Mouse (Mus musculus): ENCODE results near the gene Ppm1h. TPM values are rescaled to one million over a fixed set of nuclear protein-coding genes. Genes with fewer than 3 reads are reported as not detected.

Gene Ppm1h
- polyA plus RNA-seq, 1 experiment, result 34.2 TPM

DNA sequence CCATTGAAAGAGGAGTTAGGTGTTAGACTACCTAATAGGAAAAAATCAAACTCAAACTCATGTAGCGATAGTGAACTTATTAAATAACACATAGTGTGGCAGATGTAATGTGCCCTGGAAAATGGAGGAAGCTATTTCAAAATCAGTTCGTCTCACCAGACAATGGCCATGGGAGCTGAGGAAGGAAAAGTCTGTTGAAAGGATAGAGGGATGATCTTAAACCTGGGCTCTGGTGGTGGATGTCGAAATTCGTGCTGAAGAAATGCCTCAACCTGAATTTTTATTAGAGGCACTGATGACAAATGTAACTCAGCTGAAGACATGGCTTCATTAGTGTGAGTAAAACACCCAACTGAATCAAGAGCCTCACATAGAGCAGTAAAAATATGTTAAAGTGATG, 6.5 kb upstream of the Ppm1h start:
- no peaks in the 10 kb centered on the region for H3K4me1 ChIP-seq (ENCODE audit: control insufficient read depth, insufficient read depth, low read length)
- no peak overlapping the region for H3K27ac ChIP-seq (ENCODE audit: insufficient read depth, low read length)
- H3K4me3 ChIP-seq (ENCODE audit: insufficient read depth, low read length), result no peak overlapping the region
- TF ChIP-seq POLR2A (IDR thresholded peaks at IDR 0.05; ENCODE audit: extremely low read depth, insufficient read depth, low read length) (no peak), CTCF (IDR thresholded peaks at IDR 0.05; ENCODE audit: extremely low read depth, insufficient read depth, low read length) (no peak)

DNA sequence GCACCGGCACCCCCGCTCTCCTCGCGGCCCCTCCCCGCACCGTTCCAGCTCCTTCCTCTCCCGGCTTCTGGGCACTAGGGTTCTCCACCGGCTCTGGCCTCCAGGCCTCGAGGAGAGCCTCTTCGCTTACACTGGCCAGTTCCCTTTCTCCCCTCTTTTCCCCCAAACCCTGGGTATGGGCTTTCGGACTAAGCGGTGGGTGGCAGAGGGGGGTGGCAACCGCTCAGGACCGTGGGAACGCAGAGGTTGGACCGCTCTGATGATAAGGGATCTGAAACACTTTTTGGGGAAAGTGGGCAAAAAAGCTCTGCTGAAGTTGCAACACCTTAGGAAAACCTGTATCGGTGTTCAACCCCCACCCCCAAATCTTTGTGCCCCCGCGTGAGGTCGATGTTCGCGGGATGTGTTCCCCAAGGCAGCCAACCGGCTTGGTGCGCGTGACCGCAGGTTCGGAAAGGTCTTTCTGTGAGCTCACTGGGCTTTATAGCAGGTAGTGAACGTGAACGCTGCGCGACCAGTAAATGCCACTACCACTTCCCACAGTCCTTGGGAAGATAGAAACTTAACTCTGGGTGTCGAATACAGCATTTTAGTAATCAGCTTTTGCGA, 979 bp downstream of the Ppm1h start:
- H3K27ac ChIP-seq (ENCODE audit: insufficient read depth, low read length), result peak overlapping the region; percentile 39
- no peak for TF ChIP-seq CTCF (IDR thresholded peaks at IDR 0.05; ENCODE audit: extremely low read depth, insufficient read depth, low read length)
- TF ChIP-seq POLR2A (IDR thresholded peaks at IDR 0.05; ENCODE audit: extremely low read depth, insufficient read depth, low read length), result no peak
- H3K4me3 ChIP-seq (ENCODE audit: insufficient read depth, low read length), result peak overlapping the region; percentile 89
- H3K4me1 ChIP-seq (ENCODE audit: control insufficient read depth, insufficient read depth, low read length), result no peaks in the 10 kb centered on the region; the same call in 1 of the 2 replicates

GRCm38 (mm10) chr10:122680387-122681084, 2.0 kb downstream of the Ppm1h start:
- H3K4me3 ChIP-seq (ENCODE audit: insufficient read depth, low read length), result peak overlapping the region; percentile 89
- H3K4me1 ChIP-seq (ENCODE audit: control insufficient read depth, insufficient read depth, low read length), result no peaks in the 10 kb centered on the region; the same call in none of the 2 replicates
- 0 out of 2 replicates have a peak, but pooled peaks have one; percentile 13 for TF ChIP-seq POLR2A (IDR thresholded peaks at IDR 0.05; ENCODE audit: extremely low read depth, insufficient read depth, low read length)
- TF ChIP-seq CTCF (IDR thresholded peaks at IDR 0.05; ENCODE audit: extremely low read depth, insufficient read depth, low read length), result no peak
- peak overlapping the region; percentile 27; the same call in 1 of the 2 replicates for H3K27ac ChIP-seq (ENCODE audit: insufficient read depth, low read length)

GRCm38 (mm10) chr10:122681085-122681408, 2.5 kb downstream of the Ppm1h start:
- peak overlapping the region; percentile 89; the same call in 1 of the 2 replicates for H3K4me3 ChIP-seq (ENCODE audit: insufficient read depth, low read length)

GRCm38 (mm10) chr10:122683819-122684330, 5.3 kb downstream of the Ppm1h start:
- TF ChIP-seq CTCF (IDR thresholded peaks at IDR 0.05; ENCODE audit: extremely low read depth, insufficient read depth, low read length), result no peak
- no peak for TF ChIP-seq POLR2A (IDR thresholded peaks at IDR 0.05; ENCODE audit: extremely low read depth, insufficient read depth, low read length)
- Histone ChIP-seq H3K27ac (ENCODE audit: insufficient read depth, low read length) (no peak overlapping the region), H3K4me1 (ENCODE audit: control insufficient read depth, insufficient read depth, low read length) (no peaks in the 10 kb centered on the region; the same call in none of the 2 replicates), H3K4me3 (ENCODE audit: insufficient read depth, low read length) (no peak overlapping the region)

More at GRCm38 (mm10) chr10:122681085-122681408, 2.5 kb downstream of the Ppm1h start:
- TF ChIP-seq CTCF (IDR thresholded peaks at IDR 0.05; ENCODE audit: extremely low read depth, insufficient read depth, low read length) (no peak), POLR2A (IDR thresholded peaks at IDR 0.05; ENCODE audit: extremely low read depth, insufficient read depth, low read length) (no peak)
- Histone ChIP-seq H3K4me1 (ENCODE audit: control insufficient read depth, insufficient read depth, low read length) (no peaks in the 10 kb centered on the region; the same call in none of the 2 replicates), H3K27ac (ENCODE audit: insufficient read depth, low read length) (no peak overlapping the region)

- no peak overlapping the region for H3K4me3 ChIP-seq (ENCODE audit: insufficient read depth, low read length)
- H3K4me1 ChIP-seq (ENCODE audit: control insufficient read depth, insufficient read depth, low read length), result no peaks in the 10 kb centered on the region; the same call in none of the 2 replicates
- TF ChIP-seq CTCF (IDR thresholded peaks at IDR 0.05; ENCODE audit: extremely low read depth, insufficient read depth, low read length), result no peak
- TF ChIP-seq POLR2A (IDR thresholded peaks at IDR 0.05; ENCODE audit: extremely low read depth, insufficient read depth, low read length), result no peak
- no peak overlapping the region for H3K27ac ChIP-seq (ENCODE audit: insufficient read depth, low read length)
Measured at GRCm38 (mm10) chr10:122685297-122685696, 6.7 kb downstream of the Ppm1h start.

DNA sequence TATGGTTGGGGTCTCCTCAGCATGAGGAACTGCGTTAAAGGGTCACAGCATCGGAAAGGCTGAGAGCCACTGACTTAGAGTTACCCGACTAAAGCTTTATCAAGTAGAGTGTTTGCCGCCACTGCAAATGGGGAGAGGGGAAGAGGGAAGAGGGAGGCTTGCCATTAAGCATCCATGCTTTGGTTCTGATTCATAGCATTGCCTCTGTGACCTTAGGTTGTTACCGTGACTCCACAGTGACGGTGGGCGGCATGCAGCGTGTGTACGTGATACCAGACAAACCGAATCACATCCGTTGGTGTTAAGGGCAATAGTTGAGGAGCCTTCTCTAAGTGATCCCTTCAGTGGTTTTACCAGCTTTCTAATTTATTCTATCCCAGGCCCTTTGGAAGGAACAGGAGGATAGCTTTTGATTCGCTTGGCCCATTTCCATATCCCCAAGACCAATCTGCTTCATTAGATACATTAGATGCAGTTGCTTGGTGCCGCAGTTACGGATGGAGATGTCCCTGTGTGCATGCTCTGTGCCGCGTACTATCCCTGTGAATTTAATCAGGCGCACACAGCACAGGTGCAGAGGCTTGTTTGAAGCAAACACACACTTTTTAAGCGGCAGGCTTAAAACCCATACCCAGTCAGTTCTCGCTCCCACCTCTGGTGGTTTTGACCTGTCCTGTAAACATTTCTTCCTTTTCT, 7.4 kb downstream of the Ppm1h start:
- Histone ChIP-seq H3K4me1 (ENCODE audit: control insufficient read depth, insufficient read depth, low read length) (no peaks in the 10 kb centered on the region; the same call in none of the 2 replicates), H3K4me3 (ENCODE audit: insufficient read depth, low read length) (no peak overlapping the region), H3K27ac (ENCODE audit: insufficient read depth, low read length) (no peak overlapping the region)
- TF ChIP-seq POLR2A (IDR thresholded peaks at IDR 0.05; ENCODE audit: extremely low read depth, insufficient read depth, low read length), result no peak
- TF ChIP-seq CTCF (IDR thresholded peaks at IDR 0.05; ENCODE audit: extremely low read depth, insufficient read depth, low read length), result no peak

GRCm38 (mm10) chr10:122690698-122691097, 12.1 kb downstream of the Ppm1h start:
- no peak for TF ChIP-seq CTCF (IDR thresholded peaks at IDR 0.05; ENCODE audit: extremely low read depth, insufficient read depth, low read length)
- no peak for TF ChIP-seq POLR2A (IDR thresholded peaks at IDR 0.05; ENCODE audit: extremely low read depth, insufficient read depth, low read length)
- no peak overlapping the region for H3K4me3 ChIP-seq (ENCODE audit: insufficient read depth, low read length)
- H3K4me1 ChIP-seq (ENCODE audit: control insufficient read depth, insufficient read depth, low read length), result no peaks in the 10 kb centered on the region
- H3K27ac ChIP-seq (ENCODE audit: insufficient read depth, low read length), result no peak overlapping the region

- Histone ChIP-seq H3K4me1 (ENCODE audit: control insufficient read depth, insufficient read depth, low read length) (no peaks in the 10 kb centered on the region), H3K27ac (ENCODE audit: insufficient read depth, low read length) (no peak overlapping the region), H3K4me3 (ENCODE audit: insufficient read depth, low read length) (no peak overlapping the region)
- TF ChIP-seq POLR2A (IDR thresholded peaks at IDR 0.05; ENCODE audit: extremely low read depth, insufficient read depth, low read length) (no peak), CTCF (IDR thresholded peaks at IDR 0.05; ENCODE audit: extremely low read depth, insufficient read depth, low read length) (no peak)
Measured at GRCm38 (mm10) chr10:122693158-122693777, 14.7 kb downstream of the Ppm1h start.

Measured in cortical plate, adult 2 months (tissue).